Mouse (Mus musculus): ENCODE data around the gene Kmt2c. TPM values are rescaled to one million over a fixed set of nuclear protein-coding genes. Genes with fewer than 3 reads are reported as not detected.

Kmt2c gene
- total RNA-seq (2012; rRNA removed) (12.8 and 14.6 TPM in 2 replicates), total RNA-seq (2014; rRNA removed) (6.7 and 7.5 TPM in 2 replicates), polyA plus RNA-seq (2012; ENCODE audit: insufficient read length, low read depth) (9.7 and 12.7 TPM in 2 replicates)

DNA sequence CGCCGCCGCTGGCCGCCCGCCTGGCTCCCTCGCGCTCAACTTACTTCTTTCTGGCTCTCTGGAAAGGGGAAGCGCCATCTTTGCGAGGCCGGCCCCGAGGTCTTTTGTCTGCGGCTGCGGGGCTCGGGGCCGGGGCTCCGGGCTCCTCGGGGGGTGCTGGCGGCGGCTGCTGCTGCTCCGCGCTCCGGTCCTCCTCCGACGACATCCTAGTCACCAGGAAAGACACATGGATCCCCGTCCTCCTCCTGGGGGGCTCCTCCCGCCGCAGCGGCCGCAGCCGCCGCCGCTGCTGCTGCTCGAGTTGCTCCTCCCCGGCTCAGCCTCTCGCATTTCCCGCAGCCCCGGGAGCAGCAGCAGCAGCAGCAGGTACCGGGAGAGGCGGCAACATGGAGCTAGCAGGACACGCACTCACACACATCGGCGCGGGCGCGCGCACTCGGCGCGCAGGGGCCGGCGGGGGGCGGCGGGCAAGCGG lies at the start of gene Kmt2c:
Kmt2c (minus strand) TSS at position 438 of the 475 bp plus-strand sequence.
- in situ Hi-C loops (cut with MboI; ENCODE audit: low pct_ligation_motif_present, low pct_unique_long_range_greater_than_20kb, low sequenced_read_pairs) (no loop called here), dilution Hi-C loops (cut with MboI; ENCODE audit: extremely low pct_ligation_motif_present, extremely low pct_unique_long_range_greater_than_20kb, low sequenced_read_pairs) (no loop called here)
- Histone ChIP-seq H3K9me3 (replicated peaks; ENCODE audit: low read length) (no peaks in the 10 kb centered on the region), H3K4me2 (ENCODE audit: insufficient read depth, low read depth, poor library complexity, severe bottlenecking) (peak within 1 kb of the TSS; percentile 96), H3K4me3 (replicated peaks in 1 of 3; ENCODE audit: low read depth in 2 of 3, low read length in 2 of 3, poor library complexity in 1 of 3) (peak within 1 kb of the TSS; percentile 77 to 96 (median 87)), H3K36me3 (replicated peaks in 1 of 2; ENCODE audit: control insufficient read depth in 1 of 2, insufficient read depth in 1 of 2, low read length in 1 of 2) (no peaks in the 10 kb centered on the region), H3K4me1 (ENCODE audit: control insufficient read depth in 1 of 2, insufficient read depth in 2 of 2) (peaks cover 0 to 9% of the 10 kb centered on the region in 2 experiments; a peak in 1 of 4 replicates), H3K9ac (ENCODE audit: insufficient read depth, low read depth) (peak within 1 kb of the TSS; percentile 96), H3K27ac (ENCODE audit: insufficient read depth, low read depth) (peak within 1 kb of the TSS; percentile 95), H3K27me3 (replicated peaks) (no peaks in the 10 kb centered on the region), H3K79me2 (replicated peaks; ENCODE audit: control insufficient read depth, extremely low read depth, insufficient read depth, poor library complexity, severe bottlenecking) (peaks cover 22% of the 10 kb centered on the region)
- peak; percentile 39 for DNase-seq (ENCODE audit: extremely low read depth)
- TF ChIP-seq E2F4 (IDR thresholded peaks at IDR 0.05; ENCODE audit: insufficient replicate concordance, low read depth, low read length), result no peak
- TF ChIP-seq ZNF384 (IDR thresholded peaks at IDR 0.05; ENCODE audit: low read depth, low read length), result no peak
- TF ChIP-seq KAT2A (IDR thresholded peaks at IDR 0.05; ENCODE audit: insufficient replicate concordance, low read length), result no peak
- no peak for TF ChIP-seq USF2 (conservative IDR thresholded peaks at IDR 0.05; ENCODE audit: low read depth, low read length)
- TF ChIP-seq POLR2A (IDR thresholded peaks at IDR 0.05; ENCODE audit: low read depth, low read length), result peak; percentile 69
- no peak for TF ChIP-seq MAFK (IDR thresholded peaks at IDR 0.05; ENCODE audit: insufficient replicate concordance, low read length)
- 0 out of 2 replicates have a peak, but pooled peaks have one; percentile 37 for TF ChIP-seq UBTF (IDR thresholded peaks at IDR 0.05; ENCODE audit: low read depth, low read length)
- TF ChIP-seq SIN3A (IDR thresholded peaks at IDR 0.05; ENCODE audit: low read length), result 0 out of 2 replicates have a peak, but pooled peaks have one; percentile 5
- no peak for TF ChIP-seq CHD2 (IDR thresholded peaks at IDR 0.05; ENCODE audit: low read length)
- no peak for TF ChIP-seq MEF2A (IDR thresholded peaks at IDR 0.05; ENCODE audit: borderline replicate concordance, low read depth, low read length)
- TF ChIP-seq RAD21 (IDR thresholded peaks at IDR 0.05; ENCODE audit: low read depth, low read length), result no peak
- no peak for TF ChIP-seq JUN (IDR thresholded peaks at IDR 0.05; ENCODE audit: insufficient read depth, low read depth, low read length)
- no peak for TF ChIP-seq PAX5 (IDR thresholded peaks at IDR 0.05; ENCODE audit: low read length)
- no peak for TF ChIP-seq USF1 (IDR thresholded peaks at IDR 0.05; ENCODE audit: low read depth, low read length)
- TF ChIP-seq NELFE (IDR thresholded peaks at IDR 0.05; ENCODE audit: low read depth, low read length), result peak; percentile 54; the same call in 1 of the 2 replicates
- peak; percentile 37; the same call in 1 of the 2 replicates for TF ChIP-seq NRF1 (IDR thresholded peaks at IDR 0.05; ENCODE audit: low read depth, low read length)
- TF ChIP-seq TCF12 (IDR thresholded peaks at IDR 0.05; ENCODE audit: low read depth, low read length), result no peak
- no peak for TF ChIP-seq CHD1 (IDR thresholded peaks at IDR 0.05; ENCODE audit: low read depth, low read length)
- TF ChIP-seq BHLHE40 (IDR thresholded peaks at IDR 0.05; ENCODE audit: low read depth, low read length), result no peak
- no peak for TF ChIP-seq ETS1 (conservative IDR thresholded peaks at IDR 0.05; ENCODE audit: low read depth, low read length)

DNA sequence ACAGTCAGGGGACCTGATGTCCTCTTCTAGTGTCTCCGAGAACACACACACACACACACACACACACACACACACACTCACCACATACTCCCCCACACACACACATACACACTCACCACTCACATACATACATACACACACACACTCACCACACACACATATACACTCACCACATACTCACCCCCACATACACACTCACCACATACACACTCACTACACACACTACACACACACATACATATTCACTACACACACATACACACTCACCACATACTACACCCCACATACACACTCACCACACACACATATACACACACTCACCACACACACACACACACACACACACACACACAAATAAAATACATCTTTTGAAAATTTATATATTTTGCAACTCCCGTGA lies 48.3 kb upstream of the Kmt2c start:
- no peak for TF ChIP-seq USF1 (IDR thresholded peaks at IDR 0.05; ENCODE audit: low read depth, low read length)
- TF ChIP-seq ZMIZ1 (IDR thresholded peaks at IDR 0.05; ENCODE audit: low read depth, low read length), result no peak
- TF ChIP-seq MEF2A (IDR thresholded peaks at IDR 0.05; ENCODE audit: borderline replicate concordance, low read depth, low read length), result no peak
- no peak for TF ChIP-seq MAFK (IDR thresholded peaks at IDR 0.05; ENCODE audit: insufficient replicate concordance, low read length)
- no peak for TF ChIP-seq MXI1 (IDR thresholded peaks at IDR 0.05; ENCODE audit: low read depth, low read length)
- no peak for TF ChIP-seq E2F4 (IDR thresholded peaks at IDR 0.05; ENCODE audit: insufficient replicate concordance, low read depth, low read length)
- TF ChIP-seq RCOR1 (conservative IDR thresholded peaks at IDR 0.05; ENCODE audit: low read depth, low read length), result no peak
- Histone ChIP-seq H3K4me3 (replicated peaks in 1 of 3; ENCODE audit: low read depth in 2 of 3, low read length in 2 of 3, poor library complexity in 1 of 3) (no peak overlapping the region), H3K9me3 (replicated peaks; ENCODE audit: low read length) (no peaks in the 10 kb centered on the region), H3K36me3 (replicated peaks in 1 of 2; ENCODE audit: control insufficient read depth in 1 of 2, insufficient read depth in 1 of 2, low read length in 1 of 2) (no peaks in the 10 kb centered on the region), H3K4me1 (ENCODE audit: control insufficient read depth in 1 of 2, insufficient read depth in 2 of 2) (peaks cover 0 to 5% of the 10 kb centered on the region in 2 experiments; a peak in 1 of 4 replicates), H3K9ac (ENCODE audit: insufficient read depth, low read depth) (no peak overlapping the region), H3K4me2 (ENCODE audit: insufficient read depth, low read depth, poor library complexity, severe bottlenecking) (no peak overlapping the region), H3K27ac (ENCODE audit: insufficient read depth, low read depth) (no peak overlapping the region), H3K79me2 (replicated peaks; ENCODE audit: control insufficient read depth, extremely low read depth, insufficient read depth, poor library complexity, severe bottlenecking) (no peaks in the 10 kb centered on the region), H3K27me3 (replicated peaks) (no peaks in the 10 kb centered on the region)
- dilution Hi-C loops (cut with MboI; ENCODE audit: extremely low pct_ligation_motif_present, extremely low pct_unique_long_range_greater_than_20kb, low sequenced_read_pairs), result no loop called here
- in situ Hi-C loops (cut with MboI; ENCODE audit: low pct_ligation_motif_present, low pct_unique_long_range_greater_than_20kb, low sequenced_read_pairs), result no loop called here
- no peak for DNase-seq (ENCODE audit: extremely low read depth)
